Mouse (Mus musculus) kidney, embryonic 16.5 days (tissue): ENCODE data around the gene Cldn22. TPM values are rescaled to one million over a fixed set of nuclear protein-coding genes. Genes with fewer than 3 reads are reported as not detected.

ENCODE experiments used
- ATAC-seq: fragments of 200-750 bp; cut with Nextera tagmentation; 2 replicates; pipeline ENCODE4 v1.8.0; 2017; ENCODE audit warnings: moderate TSS enrichment; ENCODE audit not compliant: low FRiP score, low TSS enrichment
- H3K27ac ChIP-seq: fragments of 300-500 bp; sonication (generic); 2 replicates; pipeline ENCODE4 v1.5.1; 2014; ENCODE audit warnings: low read length
- H3K27me3 ChIP-seq: fragments of 300-500 bp; sonication (generic); 2 replicates; pipeline ENCODE4 v1.6.1; 2014; ENCODE audit warnings: low read length, control low read depth, mixed read lengths; ENCODE audit not compliant: insufficient read depth
- H3K36me3 ChIP-seq: fragments of 300-500 bp; sonication (generic); 2 replicates; pipeline ENCODE4 v1.6.1; 2014; ENCODE audit warnings: low read length, control low read depth, mixed read lengths; ENCODE audit not compliant: insufficient read depth
- H3K4me1 ChIP-seq: fragments of 300-500 bp; sonication (generic); 2 replicates; pipeline ENCODE4 v1.6.1; 2014; ENCODE audit warnings: low read length, control low read depth, mixed read lengths; ENCODE audit not compliant: insufficient read depth
- H3K4me2 ChIP-seq: fragments of 300-500 bp; sonication (generic); replicated peaks from 2 replicates; pipeline ENCODE4 v1.6.1; 2014; ENCODE audit warnings: low read depth, low read length
- H3K4me3 ChIP-seq: fragments of 300-500 bp; sonication (generic); 2 replicates; pipeline ENCODE4 v1.5.1; 2014; ENCODE audit warnings: mild to moderate bottlenecking, low read length
- H3K9ac ChIP-seq: fragments of 300-500 bp; sonication (generic); replicated peaks from 2 replicates; pipeline ENCODE4 v1.6.1; 2014; ENCODE audit warnings: low read length
- H3K9me3 ChIP-seq: fragments of 300-500 bp; sonication (generic); 2 replicates; pipeline ENCODE4 v1.6.1; 2016; ENCODE audit warnings: low read length, control low read depth
- whole genome bisulfite sequencing: fragments of 180-500 bp; shearing (Covaris S2); extraction: QIAGEN DNeasy Blood & Tissue Kit; methylation state at CpG from one replicate; pipeline ENCODE4 v1.1.7; 2014; 5-methylcytosine and 5-hydroxymethylcytosine counted together
- polyA plus RNA-seq: library from polyadenylated mRNA; unstranded; fragments of >200 nt; fragmentation: Nextera tagmentation; extraction: Ambion mirVana; gene quantifications from 2 replicates; pipeline ENCODE4 v1.2.1, GENCODE M21; 2015

Cldn22 gene
- polyA plus RNA-seq, 1 experiment from 2014 or later: not detected

GRCm38 (mm10) chr8:47847931-47848330, 23.6 kb downstream of the Cldn22 start:
- Histone ChIP-seq H3K4me2 (no peak overlapping the region), H3K27ac (no peak overlapping the region), H3K4me3 (no peak overlapping the region), H3K9me3 (no peaks in the 10 kb centered on the region), H3K9ac (no peak overlapping the region), H3K27me3 (no peaks in the 10 kb centered on the region), H3K36me3 (peaks cover 61% of the 10 kb centered on the region), H3K4me1 (peaks cover 15% of the 10 kb centered on the region; the same call in 1 of the 2 replicates)
- 91% methylated on average over 6 of the region's 6 CpGs for WGBS
- no peak for ATAC-seq

GRCm38 (mm10) chr8:47849842-47850241, 25.6 kb downstream of the Cldn22 start:
- 85% methylated on average over 8 of the region's 8 CpGs for WGBS
- peaks cover 55% of the 10 kb centered on the region for H3K36me3 ChIP-seq

GRCm38 (mm10) chr8:47851824-47852502, 27.7 kb downstream of the Cldn22 start:
- H3K9ac ChIP-seq: no peak overlapping the region
- 41% methylated on average over 12 of the region's 12 CpGs for WGBS
- peak; percentile 57 for ATAC-seq
- peak overlapping the region; percentile 10 for H3K4me3 ChIP-seq
- H3K9me3 ChIP-seq: no peaks in the 10 kb centered on the region
- peaks cover 17% of the 10 kb centered on the region; the same call in 1 of the 2 replicates for H3K4me1 ChIP-seq
- peak overlapping the region; percentile 60 for H3K27ac ChIP-seq
- no peaks in the 10 kb centered on the region for H3K27me3 ChIP-seq
- peaks cover 54% of the 10 kb centered on the region for H3K36me3 ChIP-seq
- peak overlapping the region; percentile 30 for H3K4me2 ChIP-seq

More at GRCm38 (mm10) chr8:47849842-47850241, 25.6 kb downstream of the Cldn22 start:
- Histone ChIP-seq H3K4me1 (peaks cover 17% of the 10 kb centered on the region; the same call in 1 of the 2 replicates), H3K27me3 (no peaks in the 10 kb centered on the region), H3K4me2 (no peak overlapping the region), H3K4me3 (no peak overlapping the region), H3K9ac (no peak overlapping the region), H3K9me3 (no peaks in the 10 kb centered on the region), H3K27ac (no peak overlapping the region)
- ATAC-seq: no peak

GRCm38 (mm10) chr8:47852737-47853136, 28.5 kb downstream of the Cldn22 start:
- peak overlapping the region; percentile 60; the same call in 1 of the 2 replicates for H3K27ac ChIP-seq
- no peaks in the 10 kb centered on the region for H3K27me3 ChIP-seq
- peaks cover 17% of the 10 kb centered on the region; the same call in 1 of the 2 replicates for H3K4me1 ChIP-seq
- H3K9me3 ChIP-seq: no peaks in the 10 kb centered on the region
- WGBS: 64% methylated on average over 5 of the region's 5 CpGs
- peaks cover 51% of the 10 kb centered on the region for H3K36me3 ChIP-seq
- H3K4me2 ChIP-seq: no peak overlapping the region
- no peak overlapping the region for H3K4me3 ChIP-seq
- no peak overlapping the region for H3K9ac ChIP-seq
- no peak for ATAC-seq

DNA sequence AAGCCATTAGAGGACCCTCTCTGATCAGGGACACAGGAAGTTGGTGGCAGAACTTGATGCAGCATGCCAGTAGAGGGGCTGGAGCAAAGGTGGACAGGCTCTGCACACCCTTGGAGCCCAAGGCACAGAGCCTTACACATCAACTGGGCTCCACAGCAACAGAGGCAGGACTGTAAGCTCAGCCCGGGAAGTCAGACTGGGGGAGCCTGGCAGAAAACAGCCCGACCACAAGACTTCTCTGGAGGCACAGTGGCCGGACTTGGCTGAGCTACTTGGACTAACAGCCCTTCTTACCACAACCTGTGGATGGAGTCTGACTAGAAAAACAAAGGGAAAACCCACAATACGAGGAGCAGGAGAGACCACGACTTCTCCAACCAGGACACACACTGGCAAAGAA, 29.1 kb downstream of the Cldn22 start:
- Histone ChIP-seq H3K27ac (no peak overlapping the region), H3K9ac (no peak overlapping the region), H3K4me1 (peaks cover 17% of the 10 kb centered on the region; the same call in 1 of the 2 replicates), H3K27me3 (no peaks in the 10 kb centered on the region), H3K4me2 (no peak overlapping the region), H3K4me3 (no peak overlapping the region), H3K36me3 (peaks cover 51% of the 10 kb centered on the region), H3K9me3 (no peaks in the 10 kb centered on the region)
- WGBS: 86% methylated on average over 5 of the region's 5 CpGs
- no peak for ATAC-seq

DNA sequence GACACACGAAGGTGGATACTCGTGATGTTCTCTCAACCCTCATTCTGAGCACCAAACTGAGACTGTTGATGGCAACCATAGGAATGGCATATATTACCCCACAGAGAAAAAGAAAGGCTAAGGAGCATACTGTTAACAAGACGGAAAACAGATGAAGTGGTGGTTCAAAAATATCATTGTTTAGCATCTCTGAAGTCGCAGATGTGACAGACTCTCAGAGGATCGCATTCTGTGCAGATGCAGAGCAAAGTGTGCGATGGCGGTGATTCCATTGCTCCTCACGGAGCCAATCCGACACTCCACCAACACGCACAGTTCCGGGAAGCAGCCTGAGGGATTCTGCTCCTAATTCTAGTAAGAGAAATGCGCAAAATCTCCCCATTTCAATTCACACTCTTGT, 35.0 kb downstream of the Cldn22 start:
- Histone ChIP-seq H3K27ac (no peak overlapping the region), H3K36me3 (peaks cover 68% of the 10 kb centered on the region), H3K4me2 (no peak overlapping the region), H3K27me3 (no peaks in the 10 kb centered on the region), H3K9me3 (no peaks in the 10 kb centered on the region), H3K9ac (no peak overlapping the region), H3K4me3 (no peak overlapping the region), H3K4me1 (no peaks in the 10 kb centered on the region)
- no peak for ATAC-seq
- WGBS: 95% methylated on average over 12 of the region's 12 CpGs

GRCm38 (mm10) chr8:47866568-47866967, 42.3 kb downstream of the Cldn22 start:
- Histone ChIP-seq H3K4me3 (no peak overlapping the region), H3K27ac (no peak overlapping the region), H3K36me3 (peaks cover 68% of the 10 kb centered on the region), H3K27me3 (no peaks in the 10 kb centered on the region), H3K4me2 (no peak overlapping the region), H3K9ac (no peak overlapping the region), H3K9me3 (no peaks in the 10 kb centered on the region), H3K4me1 (no peaks in the 10 kb centered on the region)
- WGBS: 91% methylated on average over 8 of the region's 8 CpGs
- ATAC-seq: peak; percentile 29; the same call in 1 of the 2 replicates

DNA sequence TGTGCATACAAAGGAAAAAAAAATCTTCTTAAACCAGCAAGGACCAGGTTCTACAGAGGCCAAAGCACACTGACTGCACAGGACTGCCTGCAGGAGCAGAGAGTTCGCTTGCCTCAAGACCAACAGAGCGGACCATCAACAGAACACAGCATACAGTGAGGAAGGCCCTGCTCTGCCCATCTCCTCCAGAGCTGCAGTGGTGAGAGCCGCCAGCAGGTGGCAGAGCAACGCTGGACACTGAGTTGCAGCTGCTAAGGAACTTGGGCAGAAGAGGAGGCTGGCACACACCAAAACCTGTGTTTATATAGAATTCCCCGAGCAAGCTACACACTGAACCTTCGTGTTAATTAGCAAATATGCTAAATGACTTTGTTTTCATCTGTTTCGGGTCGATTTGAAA, 42.8 kb downstream of the Cldn22 start:
- Histone ChIP-seq H3K27ac (no peak overlapping the region), H3K4me2 (no peak overlapping the region), H3K27me3 (no peaks in the 10 kb centered on the region), H3K4me1 (no peaks in the 10 kb centered on the region), H3K9ac (no peak overlapping the region), H3K36me3 (peaks cover 64% of the 10 kb centered on the region), H3K4me3 (no peak overlapping the region), H3K9me3 (no peaks in the 10 kb centered on the region)
- WGBS: 24% methylated on average over 8 of the region's 8 CpGs
- peak; percentile 80 for ATAC-seq

- H3K9ac ChIP-seq: no peak overlapping the region
- H3K9me3 ChIP-seq: no peaks in the 10 kb centered on the region
- peaks cover 45% of the 10 kb centered on the region for H3K36me3 ChIP-seq
- no peak overlapping the region for H3K4me3 ChIP-seq
- no peak overlapping the region for H3K27ac ChIP-seq
- ATAC-seq: peak; percentile 75
- WGBS: 53% methylated on average over 13 of the region's 13 CpGs
- no peak overlapping the region for H3K4me2 ChIP-seq
- no peaks in the 10 kb centered on the region for H3K27me3 ChIP-seq
- no peaks in the 10 kb centered on the region; the same call in 1 of the 2 replicates for H3K4me1 ChIP-seq
Measured at GRCm38 (mm10) chr8:47872361-47873107, 48.3 kb downstream of the Cldn22 start.
